Mouse (Mus musculus) E14TG2a.4 (cell line): ENCODE data around the gene Rtl8a.

ENCODE experiments used
- CTCF ChIP-seq: conservative IDR thresholded peaks from 2 replicates; pipeline ENCODE4 v1.5.1; 2014; ENCODE audit warnings: low read length
- NANOG ChIP-seq: IDR thresholded peaks from 2 replicates; pipeline ENCODE4 v1.6.1; 2014; ENCODE audit warnings: borderline replicate concordance, low read length, mixed read lengths
- POU5F1 ChIP-seq: IDR thresholded peaks from 2 replicates; pipeline ENCODE4 v1.6.1; 2014; ENCODE audit warnings: low read length, borderline replicate concordance

DNA sequence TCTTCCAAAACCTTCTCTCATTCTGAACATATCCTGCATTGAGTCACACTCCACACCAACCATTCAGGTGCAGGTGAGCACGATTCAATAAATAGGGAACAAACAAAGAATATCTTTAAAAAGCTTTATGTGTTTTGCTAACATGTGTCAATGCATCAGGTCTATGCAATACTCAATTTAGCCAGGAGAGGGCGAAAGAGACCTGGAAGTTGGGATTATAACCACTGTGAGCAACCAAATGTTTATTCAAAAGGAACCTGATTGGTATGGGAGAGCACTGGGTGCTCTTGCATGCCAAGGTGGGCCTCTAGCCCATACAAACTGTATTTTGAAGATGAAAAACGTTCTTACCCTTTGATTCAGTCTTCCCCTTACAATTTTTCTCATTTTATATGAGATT, 32.9 kb downstream of the Rtl8a start:
- TF ChIP-seq CTCF (peak; percentile 37), POU5F1 (no peak), NANOG (no peak)
